Mouse (Mus musculus) liver, adult 2 months (tissue): ENCODE data around the gene Fbxl2.

Experiments
- CTCF ChIP-seq: fragments of 200-500 bp; IDR thresholded peaks from 2 replicates; pipeline ENCODE4 v1.5.1; 2011; ENCODE audit warnings: low read depth, low read length, control low read depth
- POLR2A ChIP-seq: fragments of 200-500 bp; IDR thresholded peaks from 2 replicates; pipeline ENCODE4 v1.6.1; 2011; ENCODE audit warnings: low read length, control low read depth; ENCODE audit not compliant: insufficient read depth; ENCODE audit errors: extremely low read depth

DNA sequence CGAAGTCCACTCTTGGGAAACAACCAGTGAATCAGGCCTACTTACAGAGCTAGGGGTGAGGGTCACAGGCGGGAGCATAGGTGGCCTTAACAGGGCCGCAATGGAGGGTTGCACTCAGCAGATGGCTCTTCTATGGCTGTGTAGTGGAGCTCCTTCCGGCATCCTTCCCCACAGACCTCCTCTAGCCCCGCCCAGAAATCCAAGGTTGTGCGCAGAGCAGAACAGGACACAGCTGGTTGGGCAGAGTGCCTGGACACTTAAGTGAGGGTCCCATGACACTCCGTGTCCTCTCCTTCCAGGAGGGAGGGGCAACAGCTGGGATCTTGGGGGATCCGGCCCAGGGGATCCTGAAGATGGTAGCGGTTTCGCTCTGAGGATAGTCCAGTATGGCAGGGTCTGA, at the start of gene Fbxl2:
- no peak for TF ChIP-seq POLR2A
- TF ChIP-seq CTCF: no peak
